Mouse (Mus musculus): ENCODE data around the gene Mex3a.
A peak's percentile ranks its signal among the peaks of the same experiment; 100 is the strongest.

Gene Mex3a

GRCm38 (mm10) chr3:88527565-88527964 is 4.6 kb upstream of the Mex3a start:
- DNase-seq (ENCODE audit: low spot score in 2 of 2) = no peak

- DNase-seq (ENCODE audit: low spot score in 2 of 2) = no peak
These were observed 3.5 kb upstream of the Mex3a start for GRCm38 (mm10) chr3:88528646-88529045.

GRCm38 (mm10) chr3:88529204-88530000 is 2.8 kb upstream of the Mex3a start:
- DNase-seq (ENCODE audit: low spot score in 2 of 2) = no peak

GRCm38 (mm10) chr3:88530082-88530864 is 1.9 kb upstream of the Mex3a start:
- no peak for DNase-seq (ENCODE audit: low spot score in 2 of 2)

- DNase-seq (ENCODE audit: low spot score in 2 of 2) = peak; percentile 75 to 77
These were observed 572 bp upstream of the Mex3a start for GRCm38 (mm10) chr3:88531348-88532298.

- no peak for DNase-seq (ENCODE audit: low spot score in 2 of 2)
These were observed 705 bp downstream of the Mex3a start for GRCm38 (mm10) chr3:88532689-88533511.

- DNase-seq (ENCODE audit: low spot score in 2 of 2) = no peak
These were observed 1.5 kb downstream of the Mex3a start for GRCm38 (mm10) chr3:88533706-88534105.

- DNase-seq (ENCODE audit: low spot score in 2 of 2) = no peak
These were observed 2.8 kb downstream of the Mex3a start for GRCm38 (mm10) chr3:88535005-88535404.

GRCm38 (mm10) chr3:88535527-88535926 is 3.3 kb downstream of the Mex3a start:
- DNase-seq (ENCODE audit: low spot score in 2 of 2) = no peak

- DNase-seq (ENCODE audit: low spot score in 2 of 2) = peak; percentile 78 to 79
These were observed 4.1 kb downstream of the Mex3a start for GRCm38 (mm10) chr3:88536103-88536930.

- DNase-seq (ENCODE audit: low spot score in 2 of 2) = no peak
These were observed 5.0 kb downstream of the Mex3a start for GRCm38 (mm10) chr3:88537146-88537545.

- DNase-seq (ENCODE audit: low spot score in 2 of 2) = no peak
These were observed 6.3 kb downstream of the Mex3a start for GRCm38 (mm10) chr3:88538271-88539145.

GRCm38 (mm10) chr3:88539397-88539796 is 7.2 kb downstream of the Mex3a start:
- DNase-seq (ENCODE audit: low spot score in 2 of 2) = no peak

GRCm38 (mm10) chr3:88540085-88540484 is 7.9 kb downstream of the Mex3a start:
- no peak for DNase-seq (ENCODE audit: low spot score in 2 of 2)

- DNase-seq (ENCODE audit: low spot score in 2 of 2) = no peak
These were observed 9.6 kb downstream of the Mex3a start for GRCm38 (mm10) chr3:88541622-88542401.

GRCm38 (mm10) chr3:88542486-88542885 is 10.3 kb downstream of the Mex3a start:
- DNase-seq (ENCODE audit: low spot score in 2 of 2) = no peak

GRCm38 (mm10) chr3:88543174-88543573 is 11.0 kb downstream of the Mex3a start:
- no peak for DNase-seq (ENCODE audit: low spot score in 2 of 2)
